Mouse (Mus musculus): Measurements from ENCODE around the gene Map3k21.

The Map3k21 gene

GRCm38 (mm10) chr8:125917013-125917412 is 6.8 kb downstream of the Map3k21 start:
- DNase-seq, result no peak

GRCm38 (mm10) chr8:125918719-125919118 is 8.5 kb downstream of the Map3k21 start:
- DNase-seq, result no peak

- no peak for DNase-seq
Measured at GRCm38 (mm10) chr8:125919560-125919959, 9.3 kb downstream of the Map3k21 start.

- no peak for DNase-seq
Measured at GRCm38 (mm10) chr8:125920281-125920680, 10.0 kb downstream of the Map3k21 start.

GRCm38 (mm10) chr8:125920761-125921160 is 10.5 kb downstream of the Map3k21 start:
- DNase-seq, result no peak

GRCm38 (mm10) chr8:125922333-125922732 is 12.1 kb downstream of the Map3k21 start:
- DNase-seq, result no peak

GRCm38 (mm10) chr8:125926636-125927035 is 16.4 kb downstream of the Map3k21 start:
- no peak for DNase-seq

GRCm38 (mm10) chr8:125930276-125931046 is 20.2 kb downstream of the Map3k21 start:
- DNase-seq, result no peak

- peak in 1 of 2 experiments; percentile 55 for DNase-seq
Measured at GRCm38 (mm10) chr8:125931822-125932221, 21.6 kb downstream of the Map3k21 start.

GRCm38 (mm10) chr8:125935649-125936048 is 25.4 kb downstream of the Map3k21 start:
- DNase-seq, result peak; percentile 84 to 90

GRCm38 (mm10) chr8:125944511-125944910 is 34.3 kb downstream of the Map3k21 start:
- DNase-seq, result peak in 1 of 2 experiments; percentile 52

GRCm38 (mm10) chr8:125948696-125949308 is 38.6 kb downstream of the Map3k21 start:
- DNase-seq, result no peak

GRCm38 (mm10) chr8:125950007-125950940 is 40.0 kb downstream of the Map3k21 start:
- DNase-seq, result peak; percentile 78 to 89

GRCm38 (mm10) chr8:125955671-125956070 is 45.4 kb downstream of the Map3k21 start:
- DNase-seq, result peak; percentile 86 to 89

GRCm38 (mm10) chr8:125956796-125957195 is 46.5 kb downstream of the Map3k21 start:
- peak; percentile 48 to 62 for DNase-seq

- DNase-seq, result no peak
Measured at GRCm38 (mm10) chr8:125957226-125957993, 47.2 kb downstream of the Map3k21 start.

GRCm38 (mm10) chr8:125957994-125958368 is 47.7 kb downstream of the Map3k21 start:
- DNase-seq, result no peak

- DNase-seq, result peak; percentile 86 to 88
Measured at GRCm38 (mm10) chr8:125959363-125959771, 49.1 kb downstream of the Map3k21 start.

GRCm38 (mm10) chr8:125960037-125960436 is 49.8 kb downstream of the Map3k21 start:
- DNase-seq, result peak; percentile 73 to 81

- no peak for DNase-seq
Measured at GRCm38 (mm10) chr8:125961790-125962189, 51.5 kb downstream of the Map3k21 start.

- peak; percentile 64 to 67 for DNase-seq
Measured at GRCm38 (mm10) chr8:125963807-125964211, 53.6 kb downstream of the Map3k21 start.

GRCm38 (mm10) chr8:125971336-125971735 is 61.1 kb downstream of the Map3k21 start:
- DNase-seq, result no peak
